Mouse (Mus musculus): Measurements from ENCODE around the gene A630095N17Rik.

DNA sequence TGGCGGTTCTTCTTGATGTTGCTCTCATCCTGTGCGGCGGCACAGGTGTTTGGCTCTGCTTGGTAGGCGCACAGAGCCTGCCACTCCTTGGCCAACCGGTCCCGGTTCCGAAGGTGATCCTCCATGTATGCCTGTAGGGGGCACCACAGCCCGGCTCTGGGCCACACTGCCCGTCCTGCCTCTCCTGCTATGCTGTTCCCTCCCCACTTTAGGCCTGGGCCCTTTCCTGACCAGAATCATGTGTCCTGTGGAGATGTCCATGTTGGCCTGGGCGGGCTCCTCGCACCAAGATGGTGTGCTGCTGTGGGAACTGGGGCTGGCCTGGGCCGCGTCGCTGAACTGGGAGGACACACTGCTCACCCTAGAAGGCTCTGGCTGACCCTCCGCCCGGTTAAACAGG is 21.1 kb upstream of the A630095N17Rik start:
- TF ChIP-seq POLR2A (IDR thresholded peaks at IDR 0.05; ENCODE audit: insufficient read depth, low read depth, low read length) (no peak), CTCF (IDR thresholded peaks at IDR 0.05; ENCODE audit: insufficient read depth, low read depth, low read length) (no peak)
